Mouse (Mus musculus): ENCODE results near the gene Hoxd10.

The Hoxd10 gene

GRCm38 (mm10) chr2:74696442-74697335, 5.0 kb downstream of the Hoxd10 start:
- DNase-seq (ENCODE audit: low spot score) = no peak

- no peak for DNase-seq (ENCODE audit: low spot score)
Observed at GRCm38 (mm10) chr2:74697567-74698121, 5.9 kb downstream of the Hoxd10 start, which contains the start of gene Hoxd9. TSS of gene Hoxd9 (plus strand) at chr2:74697727.

- no peak for DNase-seq (ENCODE audit: low spot score)
Observed at GRCm38 (mm10) chr2:74698201-74699052, 6.7 kb downstream of the Hoxd10 start.

GRCm38 (mm10) chr2:74699053-74699430, 7.3 kb downstream of the Hoxd10 start:
- no peak for DNase-seq (ENCODE audit: low spot score)

GRCm38 (mm10) chr2:74699664-74700545, 8.2 kb downstream of the Hoxd10 start:
- DNase-seq (ENCODE audit: low spot score) = no peak

GRCm38 (mm10) chr2:74700546-74701112, 8.9 kb downstream of the Hoxd10 start:
- no peak for DNase-seq (ENCODE audit: low spot score)

GRCm38 (mm10) chr2:74701949-74702819, 10.5 kb downstream of the Hoxd10 start:
- DNase-seq (ENCODE audit: low spot score) = peak; percentile 74

- DNase-seq (ENCODE audit: low spot score) = no peak
Observed at GRCm38 (mm10) chr2:74702820-74703219, 11.1 kb downstream of the Hoxd10 start.

GRCm38 (mm10) chr2:74703317-74703716, 11.6 kb downstream of the Hoxd10 start:
- DNase-seq (ENCODE audit: low spot score) = no peak

GRCm38 (mm10) chr2:74703720-74704392, 12.1 kb downstream of the Hoxd10 start:
- DNase-seq (ENCODE audit: low spot score) = no peak

GRCm38 (mm10) chr2:74704393-74704998, 12.8 kb downstream of the Hoxd10 start, which contains the start of gene Hoxd8:
TSS of gene Hoxd8 (plus strand) at chr2:74704615.
- no peak for DNase-seq (ENCODE audit: low spot score)

- DNase-seq (ENCODE audit: low spot score) = no peak
Observed at GRCm38 (mm10) chr2:74704999-74705466, 13.3 kb downstream of the Hoxd10 start.

- no peak for DNase-seq (ENCODE audit: low spot score)
Observed at GRCm38 (mm10) chr2:74705467-74706089, 13.9 kb downstream of the Hoxd10 start.

- DNase-seq (ENCODE audit: low spot score) = no peak
Observed at GRCm38 (mm10) chr2:74706393-74706960, 14.8 kb downstream of the Hoxd10 start.

- DNase-seq (ENCODE audit: low spot score) = no peak
Observed at GRCm38 (mm10) chr2:74707599-74707998, 15.9 kb downstream of the Hoxd10 start.

- DNase-seq (ENCODE audit: low spot score) = no peak
Observed at GRCm38 (mm10) chr2:74708676-74709075, 17.0 kb downstream of the Hoxd10 start.

- no peak for DNase-seq (ENCODE audit: low spot score)
Observed at GRCm38 (mm10) chr2:74709465-74710419, 18.0 kb downstream of the Hoxd10 start.
